Mouse (Mus musculus): ENCODE data around the gene D430041D05Rik.
A peak's percentile ranks its signal among the peaks of the same experiment; 100 is the strongest.

D430041D05Rik gene

GRCm38 (mm10) chr2:104408351-104408750 is 2.5 kb downstream of the D430041D05Rik start:
- no peak for DNase-seq (ENCODE audit: low spot score)

- no peak for DNase-seq (ENCODE audit: low spot score)
These were observed 2.9 kb downstream of the D430041D05Rik start for GRCm38 (mm10) chr2:104407913-104408312.

GRCm38 (mm10) chr2:104404036-104404435 is 6.8 kb downstream of the D430041D05Rik start:
- no peak for DNase-seq (ENCODE audit: low spot score)

GRCm38 (mm10) chr2:104398651-104399290 is 12.0 kb downstream of the D430041D05Rik start:
- no peak for DNase-seq (ENCODE audit: low spot score)

GRCm38 (mm10) chr2:104395961-104396360 is 14.9 kb downstream of the D430041D05Rik start:
- no peak for DNase-seq (ENCODE audit: low spot score)

GRCm38 (mm10) chr2:104394769-104395168 is 16.0 kb downstream of the D430041D05Rik start:
- no peak for DNase-seq (ENCODE audit: low spot score)

- DNase-seq (ENCODE audit: low spot score) = no peak
These were observed 18.0 kb downstream of the D430041D05Rik start for GRCm38 (mm10) chr2:104392700-104393312.

- DNase-seq (ENCODE audit: low spot score) = no peak
These were observed 21.6 kb downstream of the D430041D05Rik start for GRCm38 (mm10) chr2:104389231-104389630.

- no peak for DNase-seq (ENCODE audit: low spot score)
These were observed 24.9 kb downstream of the D430041D05Rik start for GRCm38 (mm10) chr2:104385941-104386340.

GRCm38 (mm10) chr2:104383589-104383988 is 27.2 kb downstream of the D430041D05Rik start:
- DNase-seq (ENCODE audit: low spot score) = no peak

GRCm38 (mm10) chr2:104382813-104383212 is 28.0 kb downstream of the D430041D05Rik start:
- DNase-seq (ENCODE audit: low spot score) = no peak

- DNase-seq (ENCODE audit: low spot score) = peak; percentile 11
These were observed 31.5 kb downstream of the D430041D05Rik start for GRCm38 (mm10) chr2:104379304-104379703.

- no peak for DNase-seq (ENCODE audit: low spot score)
These were observed 32.0 kb downstream of the D430041D05Rik start for GRCm38 (mm10) chr2:104378791-104379190.

GRCm38 (mm10) chr2:104377990-104378389 is 32.8 kb downstream of the D430041D05Rik start:
- no peak for DNase-seq (ENCODE audit: low spot score)

GRCm38 (mm10) chr2:104372156-104372555 is 38.7 kb downstream of the D430041D05Rik start:
- no peak for DNase-seq (ENCODE audit: low spot score)

- no peak for DNase-seq (ENCODE audit: low spot score)
These were observed 39.1 kb downstream of the D430041D05Rik start for GRCm38 (mm10) chr2:104371606-104372130.

- DNase-seq (ENCODE audit: low spot score) = peak; percentile 7
These were observed 42.9 kb downstream of the D430041D05Rik start for GRCm38 (mm10) chr2:104367836-104368298.

GRCm38 (mm10) chr2:104367291-104367690 is 43.5 kb downstream of the D430041D05Rik start:
- DNase-seq (ENCODE audit: low spot score) = peak; percentile 5

GRCm38 (mm10) chr2:104359305-104359704 is 51.5 kb downstream of the D430041D05Rik start:
- no peak for DNase-seq (ENCODE audit: low spot score)

GRCm38 (mm10) chr2:104358881-104359280 is 51.9 kb downstream of the D430041D05Rik start:
- no peak for DNase-seq (ENCODE audit: low spot score)

GRCm38 (mm10) chr2:104356531-104356930 is 54.3 kb downstream of the D430041D05Rik start:
- no peak for DNase-seq (ENCODE audit: low spot score)

GRCm38 (mm10) chr2:104354117-104354516 is 56.7 kb downstream of the D430041D05Rik start:
- no peak for DNase-seq (ENCODE audit: low spot score)

GRCm38 (mm10) chr2:104352204-104352493 is 58.7 kb downstream of the D430041D05Rik start:
- no peak for DNase-seq (ENCODE audit: low spot score)
